Comparison of ENCODE assay signal across 15 mouse cellular contexts in the genomic region with DNA sequence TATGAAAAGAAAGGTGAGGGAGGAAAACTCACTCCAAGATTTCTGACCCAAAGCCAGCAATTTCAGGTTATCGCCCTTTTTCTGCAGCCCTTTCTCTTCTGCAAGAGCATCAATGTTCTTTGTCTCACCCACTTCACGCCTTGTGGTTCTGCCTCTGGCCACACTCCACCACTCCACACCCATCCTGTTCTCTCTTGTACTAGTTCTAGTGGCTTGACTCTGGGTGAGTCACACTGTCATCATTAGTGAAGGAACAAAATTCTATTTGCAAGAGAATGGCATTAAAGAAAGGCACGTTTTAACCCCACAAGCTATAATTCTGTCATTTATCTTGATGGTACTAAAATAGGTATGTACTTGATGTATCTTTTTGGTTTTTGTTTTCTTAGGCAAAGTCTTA. TPM values are rescaled to one million over a fixed set of nuclear protein-coding genes. Genes with fewer than 3 reads are reported as not detected.
DNase-seq lines count a peak whose midpoint lies in the region; ATAC-seq lines count a peak whose summit lies in the region.
"Had no signal": no experiment of that assay in that cellular context is flagged by ENCODE, and none has a peak within 500 bp of the region (broad histone marks: within the 10 kb centered on the region; RNA-seq: fewer than 3 reads in every experiment).

No protein-coding gene starts in this region.

- DNase-seq in lung, postnatal 25 days (ENCODE audit: low spot score) = peak; percentile 16
- DNase-seq in lung, postnatal 14 days = no peak
- DNase-seq in 3T3-L1 (ENCODE audit: low read depth, low spot score) = peak; percentile 58
- DNase-seq in Muller cell, postnatal 12 days (ENCODE audit: inconsistent ontology term) = peak; percentile 40
- DNase-seq in kidney, postnatal 14 days = no peak
- no peak for DNase-seq in right cerebral cortex, postnatal 4 days
- DNase-seq: adrenal gland, postnatal 10 days; cerebellum, adult 11-12 months; cerebellum, adult 9-10 months; cerebellum, postnatal 25 days; gastrocnemius, postnatal 10 days; heart, adult 18-20 months; heart, postnatal 14 days had no signal

- ATAC-seq in neutrophil, adult 5-6 weeks (ENCODE audit: extremely low read depth, insufficient number of reproducible peaks, low FRiP score, poor library complexity, severe bottlenecking) = 0 out of 2 replicates have a peak, but pooled peaks have one; percentile 39
- ATAC-seq: forebrain, embryonic 16.5 days had no signal

RNA-seq across cellular contexts. Expression of a gene that starts 15.2 kb away (rescaled TPM):
- 265 and 282 TPM in 2 replicates for total RNA-seq in neutrophil, adult 5-6 weeks (2017)

Comparison
In these comparisons a context has a peak if more than half of its experiments do, and no peak if none do; other contexts are left out.
1. DNase-seq: peak in lung, postnatal 25 days (single experiment), 3T3-L1 (single experiment) and Muller cell, postnatal 12 days (single experiment); none in lung, postnatal 14 days (single experiment), kidney, postnatal 14 days (single experiment) and right cerebral cortex, postnatal 4 days (single experiment).